Mouse (Mus musculus): Measurements from ENCODE around the gene Aqp2. TPM values are rescaled to one million over a fixed set of nuclear protein-coding genes. Genes with fewer than 3 reads are reported as not detected.

The Aqp2 gene
- total and polyA plus RNA-seq, 3 experiments, result not detected

GRCm38 (mm10) chr15:99568682-99569081 lies 10.2 kb upstream of the Aqp2 start:
- H3K79me2 ChIP-seq (replicated peaks; ENCODE audit: control insufficient read depth, extremely low read depth, insufficient read depth, poor library complexity, severe bottlenecking), result no peaks in the 10 kb centered on the region
- no peaks in the 10 kb centered on the region for H3K36me3 ChIP-seq (replicated peaks in 1 of 2; ENCODE audit: control insufficient read depth in 1 of 2, insufficient read depth in 1 of 2, low read length in 1 of 2)
- no peak overlapping the region for H3K4me2 ChIP-seq (ENCODE audit: insufficient read depth, low read depth, poor library complexity, severe bottlenecking)
- no peak for DNase-seq (ENCODE audit: extremely low read depth)
- H3K9ac ChIP-seq (ENCODE audit: insufficient read depth, low read depth), result no peak overlapping the region
- dilution Hi-C loops (cut with MboI; ENCODE audit: extremely low pct_ligation_motif_present, extremely low pct_unique_long_range_greater_than_20kb, low sequenced_read_pairs), result no loop called here
- in situ Hi-C loops (cut with MboI; ENCODE audit: low pct_ligation_motif_present, low pct_unique_long_range_greater_than_20kb, low sequenced_read_pairs), result no loop called here
- H3K4me1 ChIP-seq (ENCODE audit: control insufficient read depth in 1 of 2, insufficient read depth in 2 of 2), result peaks cover 6 to 7% of the 10 kb centered on the region in 2 experiments
- H3K27ac ChIP-seq (ENCODE audit: insufficient read depth, low read depth), result no peak overlapping the region
- peaks cover 3% of the 10 kb centered on the region for H3K9me3 ChIP-seq (replicated peaks; ENCODE audit: low read length)
- no peak overlapping the region for H3K4me3 ChIP-seq (replicated peaks in 1 of 3; ENCODE audit: low read depth in 2 of 3, low read length in 2 of 3, poor library complexity in 1 of 3)
- H3K27me3 ChIP-seq (replicated peaks), result peaks cover 87% of the 10 kb centered on the region
- TF ChIP-seq BHLHE40 (IDR thresholded peaks at IDR 0.05; ENCODE audit: low read depth, low read length) (no peak), TCF12 (IDR thresholded peaks at IDR 0.05; ENCODE audit: low read depth, low read length) (no peak), ZNF384 (IDR thresholded peaks at IDR 0.05; ENCODE audit: low read depth, low read length) (no peak), EP300 (IDR thresholded peaks at IDR 0.05; ENCODE audit: low read length) (no peak), POLR2A (IDR thresholded peaks at IDR 0.05; ENCODE audit: low read depth, low read length) (no peak), CHD1 (IDR thresholded peaks at IDR 0.05; ENCODE audit: low read depth, low read length) (no peak), HCFC1 (IDR thresholded peaks at IDR 0.05; ENCODE audit: low read depth, low read length) (no peak), POLR2AphosphoS2 (IDR thresholded peaks at IDR 0.05; ENCODE audit: low read depth, low read length) (no peak), MEF2A (IDR thresholded peaks at IDR 0.05; ENCODE audit: borderline replicate concordance, low read depth, low read length) (no peak), ETS1 (conservative IDR thresholded peaks at IDR 0.05; ENCODE audit: low read depth, low read length) (no peak), UBTF (IDR thresholded peaks at IDR 0.05; ENCODE audit: low read depth, low read length) (no peak), ZKSCAN1 (IDR thresholded peaks at IDR 0.05; ENCODE audit: borderline replicate concordance, low read depth, low read length) (no peak), MAX (IDR thresholded peaks at IDR 0.05; ENCODE audit: low read length) (no peak), USF2 (conservative IDR thresholded peaks at IDR 0.05; ENCODE audit: low read depth, low read length) (no peak), RAD21 (IDR thresholded peaks at IDR 0.05; ENCODE audit: low read depth, low read length) (no peak), TBP (conservative IDR thresholded peaks at IDR 0.05; ENCODE audit: low read depth, low read length) (no peak)

DNA sequence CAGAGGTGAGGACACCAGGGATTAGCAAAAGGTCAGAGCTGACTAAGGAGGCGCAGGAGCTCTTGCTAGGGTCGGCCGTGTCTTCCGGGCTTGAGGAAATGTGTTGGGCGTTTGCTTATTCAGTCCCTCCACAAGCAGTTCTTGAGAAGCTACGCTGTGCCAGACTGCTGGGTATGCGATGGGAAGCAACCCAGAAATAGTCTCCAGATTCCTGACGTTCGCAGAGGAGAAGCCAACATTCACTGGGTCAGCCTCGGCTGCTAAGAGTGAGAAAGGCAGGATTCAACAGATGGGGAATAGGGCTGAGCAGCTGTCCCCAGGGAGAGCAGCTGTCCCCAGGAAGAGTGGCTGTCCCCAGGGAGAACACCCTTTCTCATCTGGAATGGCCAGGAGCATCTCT lies 9.7 kb upstream of the Aqp2 start:
- H3K4me3 ChIP-seq (replicated peaks in 1 of 3; ENCODE audit: low read depth in 2 of 3, low read length in 2 of 3, poor library complexity in 1 of 3), result no peak overlapping the region
- dilution Hi-C loops (cut with MboI; ENCODE audit: extremely low pct_ligation_motif_present, extremely low pct_unique_long_range_greater_than_20kb, low sequenced_read_pairs), result no loop called here

More for the DNA sequence above, 9.7 kb upstream of the Aqp2 start:
- no peaks in the 10 kb centered on the region for H3K79me2 ChIP-seq (replicated peaks; ENCODE audit: control insufficient read depth, extremely low read depth, insufficient read depth, poor library complexity, severe bottlenecking)
- in situ Hi-C loops (cut with MboI; ENCODE audit: low pct_ligation_motif_present, low pct_unique_long_range_greater_than_20kb, low sequenced_read_pairs), result no loop called here
- DNase-seq (ENCODE audit: extremely low read depth), result no peak
- H3K36me3 ChIP-seq (replicated peaks in 1 of 2; ENCODE audit: control insufficient read depth in 1 of 2, insufficient read depth in 1 of 2, low read length in 1 of 2), result no peaks in the 10 kb centered on the region
- H3K4me2 ChIP-seq (ENCODE audit: insufficient read depth, low read depth, poor library complexity, severe bottlenecking), result no peak overlapping the region
- peaks cover 3 to 4% of the 10 kb centered on the region in 2 experiments for H3K4me1 ChIP-seq (ENCODE audit: control insufficient read depth in 1 of 2, insufficient read depth in 2 of 2)
- H3K27me3 ChIP-seq (replicated peaks), result peaks cover 87% of the 10 kb centered on the region
- TF ChIP-seq JUND (conservative IDR thresholded peaks at IDR 0.05; ENCODE audit: low read depth, low read length), result no peak
- peaks cover 3% of the 10 kb centered on the region for H3K9me3 ChIP-seq (replicated peaks; ENCODE audit: low read length)
- H3K27ac ChIP-seq (ENCODE audit: insufficient read depth, low read depth), result no peak overlapping the region
- H3K9ac ChIP-seq (ENCODE audit: insufficient read depth, low read depth), result no peak overlapping the region
